Mouse (Mus musculus): ENCODE measurements around the gene Sema4c.
"Not testable (repeated sequence)": the region's sequence is repeated elsewhere in the genome, so short reads cannot be mapped to it uniquely, and the experiment has no call there.

The Sema4c gene

DNA sequence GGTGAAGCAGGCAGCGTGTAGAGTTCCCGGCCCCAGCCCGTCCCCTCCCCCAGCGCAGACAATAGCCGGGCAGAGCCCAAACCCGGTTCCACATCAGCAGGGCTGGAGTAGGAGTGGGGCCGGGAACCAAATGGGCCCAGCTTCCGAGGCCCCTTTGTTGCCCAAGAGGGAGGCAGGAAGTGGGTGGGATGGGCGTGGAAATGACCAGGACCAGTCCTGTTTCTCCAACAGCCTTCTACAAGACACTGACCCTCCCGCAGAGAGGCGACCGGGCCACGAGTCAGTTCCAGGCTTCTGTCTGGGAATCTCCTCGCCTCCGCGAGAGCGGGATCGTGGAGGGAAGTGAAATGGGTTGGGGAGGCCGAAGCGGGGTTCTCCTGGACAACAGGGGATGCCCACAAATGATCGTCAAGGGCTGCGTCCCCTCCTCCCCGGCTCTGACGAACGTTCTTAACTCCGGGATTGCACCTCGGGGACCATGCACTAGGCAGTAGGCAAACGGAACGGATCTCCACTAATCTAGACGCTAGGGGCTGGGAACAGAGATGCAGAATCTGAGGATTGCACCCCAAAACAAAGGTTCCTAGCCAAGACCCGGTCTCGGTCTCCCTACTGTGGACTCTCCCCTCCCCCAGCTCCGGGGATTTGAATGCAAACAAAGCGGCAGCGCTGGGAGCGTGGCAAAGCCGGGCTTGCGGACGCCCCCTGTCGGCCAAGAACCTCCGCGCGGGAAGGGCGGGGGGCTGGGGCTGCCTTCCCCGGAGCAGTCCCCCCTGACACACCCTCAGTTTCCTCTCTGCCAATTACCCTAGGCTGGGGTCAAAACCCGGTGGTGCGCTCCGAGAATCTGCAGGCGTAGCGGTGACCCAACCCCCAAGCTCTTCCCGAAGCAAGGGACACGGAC is 1.3 kb downstream of the Sema4c start:
- DNase-seq (ENCODE audit: low read depth, low spot score): peak; percentile 94

DNA sequence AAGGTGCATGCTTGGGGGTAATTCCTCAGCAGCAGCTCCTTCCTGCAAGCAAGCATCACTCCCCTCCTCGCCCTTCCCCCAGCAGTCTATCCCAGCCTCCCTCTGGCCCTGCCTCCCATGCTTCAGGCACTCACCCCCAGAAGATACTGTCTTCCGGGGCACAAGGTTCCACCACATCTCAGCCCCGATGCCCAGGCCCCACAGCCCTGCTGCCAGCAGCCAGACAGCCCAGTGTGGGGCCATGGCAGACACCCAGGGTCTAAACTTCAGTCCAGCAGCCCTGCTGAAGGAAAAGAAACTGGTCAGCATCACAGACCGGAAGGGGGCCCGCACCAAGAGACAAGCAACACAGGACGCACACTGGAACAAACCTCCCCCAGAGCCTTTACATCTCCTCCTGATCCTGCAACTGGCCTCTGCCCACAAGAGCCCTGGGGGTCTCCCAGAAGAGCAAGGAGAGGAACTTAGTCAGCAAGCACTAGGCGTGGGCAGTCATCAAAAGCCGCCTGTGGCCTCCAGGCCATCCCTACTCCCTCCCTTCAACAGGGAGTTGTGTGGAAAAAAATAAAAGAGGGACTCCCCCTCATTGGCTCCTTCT is 2.3 kb downstream of the Sema4c start:
- no peak for DNase-seq (ENCODE audit: low read depth, low spot score)

DNA sequence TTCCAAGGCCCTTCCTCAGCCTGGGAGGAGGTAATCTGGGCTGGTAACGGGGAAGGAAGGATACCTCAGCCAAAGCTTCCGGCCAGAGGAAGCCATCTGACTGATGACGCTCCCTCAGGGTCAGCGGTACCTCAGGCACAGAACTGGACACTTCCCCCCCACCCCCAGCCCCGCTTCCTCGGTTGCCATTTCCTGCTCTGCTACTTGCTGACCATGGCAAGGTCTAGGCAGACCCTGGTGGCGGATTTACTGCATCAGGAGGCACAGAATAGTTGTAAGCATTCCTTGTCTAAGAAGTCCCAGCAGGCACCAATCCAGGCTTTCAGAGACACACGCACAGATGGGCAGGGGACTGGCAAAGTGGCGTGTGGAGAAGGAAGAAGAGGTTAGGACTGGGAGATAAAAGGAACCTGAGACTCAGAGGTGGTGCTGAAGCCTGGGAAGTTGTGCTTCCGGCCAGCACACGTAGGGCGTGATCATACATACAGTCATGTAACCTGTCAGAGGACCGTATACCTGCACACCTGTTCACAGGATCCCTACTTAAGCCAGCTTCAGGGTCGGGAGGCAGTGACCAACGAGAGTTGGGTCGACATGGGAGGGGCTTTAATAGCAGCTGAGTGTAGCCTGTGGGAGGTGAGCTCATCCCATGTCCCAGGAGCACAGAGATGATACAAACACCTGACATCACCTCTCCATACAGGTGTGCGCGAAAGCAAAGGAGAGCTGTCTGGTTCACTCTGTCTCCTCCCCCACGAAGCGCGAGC is 3.3 kb downstream of the Sema4c start:
- no peak for DNase-seq (ENCODE audit: low read depth, low spot score)

DNA sequence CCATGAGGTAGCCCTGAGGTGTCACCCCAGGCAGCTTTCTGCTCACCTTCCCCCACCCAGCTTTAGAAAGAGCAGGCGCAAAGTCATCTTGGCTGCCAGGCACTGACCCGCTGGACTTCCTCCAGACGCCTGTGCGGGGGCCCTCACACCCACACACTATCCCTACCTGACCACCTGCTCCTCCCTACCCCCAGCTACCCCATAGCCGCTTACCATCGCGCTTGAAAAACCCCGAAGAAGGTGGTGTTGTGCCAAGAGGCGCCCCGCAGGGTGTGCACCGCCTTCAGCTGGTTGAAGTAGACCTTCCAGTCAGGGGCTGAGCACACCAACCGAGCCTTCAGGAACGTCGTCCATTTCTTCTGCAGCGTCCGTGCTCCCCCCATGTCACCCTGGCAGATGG is 5.6 kb downstream of the Sema4c start:
- no peak for DNase-seq (ENCODE audit: low read depth, low spot score)

DNA sequence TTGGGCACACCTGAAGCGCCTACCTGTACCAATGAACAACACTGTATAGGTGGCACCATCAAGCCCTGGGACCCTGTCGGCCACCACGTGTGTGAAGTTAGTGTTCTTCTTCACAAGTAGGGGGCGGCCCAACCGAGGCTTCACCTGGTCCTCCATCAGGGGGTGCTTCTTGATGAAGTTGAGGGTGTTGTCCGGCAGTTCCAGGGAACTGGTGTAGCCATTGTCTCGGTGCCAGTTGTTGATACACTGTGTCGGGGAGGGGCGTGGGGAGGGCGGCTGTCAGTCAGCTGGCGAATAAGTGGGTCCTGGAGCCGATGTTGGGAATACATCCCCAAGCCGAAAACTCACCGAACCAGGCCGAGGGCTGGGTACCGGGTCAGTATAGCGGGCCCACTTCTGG is 6.2 kb downstream of the Sema4c start:
- DNase-seq (ENCODE audit: low read depth, low spot score): no peak

DNA sequence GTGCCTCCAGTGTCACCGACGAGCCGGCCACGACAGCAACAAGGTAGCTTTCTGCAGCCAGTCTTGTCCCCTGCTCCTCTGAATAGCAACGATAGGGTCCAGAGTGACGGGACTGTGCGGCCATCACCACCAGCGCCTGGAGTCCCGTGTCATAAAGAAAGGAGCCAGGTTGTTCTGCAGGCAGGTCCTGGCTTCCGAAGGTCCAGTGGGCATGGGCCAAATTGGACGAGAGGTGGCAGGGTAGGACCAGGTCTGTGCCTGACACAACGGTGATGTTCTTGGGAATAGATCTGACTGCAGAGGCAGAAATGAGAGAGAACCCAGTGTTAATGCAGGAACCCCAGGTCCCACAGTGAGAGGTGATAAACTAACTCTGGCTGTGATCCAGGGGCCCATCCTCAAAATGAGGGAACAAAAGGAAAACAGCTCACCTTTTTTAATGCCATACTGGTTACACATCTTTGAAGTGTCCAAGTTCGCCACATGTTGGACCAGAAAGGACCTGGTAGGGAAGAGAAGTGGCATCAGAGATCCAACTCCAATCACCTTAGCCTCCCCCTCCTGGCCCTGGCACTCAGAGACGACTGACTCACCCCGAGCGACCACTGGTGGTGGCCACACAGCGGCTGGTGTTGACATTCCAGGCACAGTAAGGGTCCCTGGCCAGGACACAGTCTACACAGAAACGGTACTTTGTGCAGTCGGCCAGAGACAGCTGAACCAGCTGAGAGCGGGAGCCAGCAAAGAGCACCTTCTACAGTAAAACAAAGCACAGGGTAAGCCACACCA is 7.9 kb downstream of the Sema4c start:
- DNase-seq (ENCODE audit: low read depth, low spot score): no peak

DNA sequence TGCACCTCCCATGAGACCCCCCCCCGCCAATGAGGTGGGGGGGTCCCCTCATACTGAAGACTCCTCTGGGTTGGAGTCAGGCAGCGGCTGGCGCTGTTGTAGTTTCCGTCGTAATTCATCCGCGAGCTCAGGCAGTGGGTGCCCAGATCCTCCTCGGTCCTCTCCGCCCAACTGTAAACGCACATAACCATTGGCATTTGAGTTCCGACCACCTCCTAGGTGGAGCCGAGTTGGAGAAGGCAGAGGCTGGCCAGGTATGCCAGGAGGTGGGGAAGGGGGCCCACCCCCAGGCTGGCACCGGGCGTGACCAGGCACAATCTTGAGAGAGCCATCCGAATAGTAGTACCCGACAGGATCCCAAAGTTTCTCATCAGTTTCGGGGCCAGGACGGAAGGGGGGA is 8.7 kb downstream of the Sema4c start:
- no peak for DNase-seq (ENCODE audit: low read depth, low spot score)

DNA sequence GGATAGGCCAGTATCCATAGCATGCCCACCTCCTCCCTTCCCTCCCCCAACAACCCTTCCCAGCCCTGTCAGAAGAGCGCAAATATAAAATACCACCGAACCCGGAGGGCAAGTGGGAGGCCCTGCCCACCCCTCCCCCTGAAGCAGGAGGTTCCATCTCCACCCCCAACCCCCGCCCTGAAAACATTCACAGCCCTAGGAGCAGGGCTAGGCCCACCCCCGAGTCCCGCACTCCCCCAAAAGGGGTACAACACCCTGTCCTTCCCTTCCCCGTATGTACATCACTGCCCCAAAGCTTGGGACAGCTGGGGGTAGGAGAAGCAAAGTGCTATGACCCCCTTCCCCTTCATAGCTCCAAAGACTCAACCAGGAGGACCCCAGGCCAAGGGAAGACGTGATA is 9.4 kb downstream of the Sema4c start:
- no peak for DNase-seq (ENCODE audit: low read depth, low spot score)

DNA sequence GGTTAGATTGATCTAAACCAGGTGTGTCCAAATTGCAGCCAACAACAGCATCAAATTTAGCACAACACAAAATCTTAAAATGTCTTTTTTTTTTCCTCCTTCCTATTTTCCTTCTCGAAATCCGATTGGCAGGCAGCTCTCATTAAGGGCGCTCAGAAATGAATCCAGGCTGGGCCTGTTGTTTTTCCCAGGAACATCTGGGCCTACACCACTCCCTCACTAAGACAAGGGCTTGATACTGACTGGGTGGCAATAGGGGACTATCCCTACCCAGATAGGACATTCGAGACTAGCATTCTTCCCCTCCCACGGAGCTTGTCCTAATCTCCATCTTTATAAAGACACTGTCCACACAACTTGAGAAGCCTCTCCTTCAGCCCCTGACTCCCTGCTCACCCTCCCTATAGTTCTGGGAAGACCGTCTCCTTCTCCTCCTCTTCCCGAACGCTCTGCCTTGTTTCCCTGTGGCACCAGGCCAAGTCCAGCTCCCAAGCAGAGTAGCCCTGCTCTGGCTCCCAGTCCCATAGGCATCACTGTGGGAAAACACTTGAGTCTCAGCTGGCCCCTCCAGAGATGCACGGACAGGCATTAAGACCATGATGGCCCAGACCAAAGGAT is 10.1 kb downstream of the Sema4c start:
- DNase-seq (ENCODE audit: low read depth, low spot score): no peak

DNA sequence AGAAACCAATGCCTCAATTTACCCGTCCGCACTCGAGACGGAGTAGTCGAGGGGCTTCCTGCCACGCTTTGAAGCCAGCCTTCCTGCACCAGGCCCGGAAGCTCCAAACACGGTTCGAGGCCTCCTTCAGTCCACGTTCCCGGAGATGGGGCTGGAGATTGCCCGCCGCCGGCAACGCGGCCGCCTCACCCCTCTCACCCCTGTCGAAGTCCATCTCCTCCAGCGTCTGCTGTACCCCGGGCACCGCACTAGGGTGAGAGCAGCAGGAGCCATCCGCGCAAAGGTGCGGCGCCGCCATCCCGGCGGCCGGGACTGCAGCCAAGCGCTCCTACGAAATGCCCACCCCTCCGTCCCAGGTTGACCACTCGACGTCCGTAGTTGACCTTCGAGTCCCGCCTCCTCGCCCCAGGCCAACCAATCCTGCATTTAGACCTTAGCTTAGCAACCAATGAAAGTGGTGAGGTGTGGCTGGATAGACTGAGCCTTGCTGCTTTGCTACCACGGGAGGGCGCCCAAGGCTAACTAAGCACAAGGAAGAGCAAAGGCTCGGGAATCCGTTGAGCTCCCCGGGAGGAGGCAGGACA is 11.2 kb downstream of the Sema4c start, which contains the start of gene Ankrd39:
Gene Ankrd39, minus strand, starts transcription at position 558 of the 584 bp plus-strand sequence.
- peak; percentile 100 for DNase-seq (ENCODE audit: low read depth, low spot score)

DNA sequence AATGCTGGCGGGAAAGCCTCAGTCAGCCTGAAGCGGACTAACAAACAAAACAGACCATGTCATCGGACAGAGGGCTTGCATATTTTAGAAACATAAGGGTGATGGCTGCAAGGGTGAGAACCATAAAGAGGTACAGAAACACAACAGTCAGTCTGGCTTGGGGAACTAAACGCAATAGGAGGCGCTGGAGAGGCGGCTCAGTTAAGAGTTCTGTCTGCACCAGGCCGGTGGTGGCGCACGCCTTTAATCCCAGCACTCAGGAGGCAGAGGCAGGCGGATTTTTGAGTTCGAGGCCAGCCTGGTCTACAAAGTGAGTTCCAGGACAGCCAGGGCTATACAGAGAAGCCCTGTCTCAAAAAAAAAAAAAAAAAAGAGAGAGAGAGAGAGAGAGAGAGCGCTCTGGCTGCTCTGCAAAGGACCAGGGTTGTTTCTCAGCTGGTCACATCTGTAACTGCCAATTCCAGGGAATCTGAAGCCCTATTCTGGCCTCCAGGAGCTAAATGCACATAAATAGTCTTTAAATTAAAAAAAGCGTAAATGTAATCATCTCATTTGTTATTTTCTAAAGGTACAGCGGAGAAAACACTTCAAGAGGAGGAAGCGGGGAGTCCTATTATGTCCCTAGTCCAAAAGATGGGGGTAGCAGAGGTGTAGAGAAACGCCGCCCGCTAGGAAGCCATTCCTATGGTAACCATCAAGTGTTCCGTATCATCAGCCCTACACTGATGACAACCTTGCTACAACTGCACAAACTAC is 12.1 kb downstream of the Sema4c start:
- peak; percentile 83 for DNase-seq (ENCODE audit: low read depth, low spot score)

DNA sequence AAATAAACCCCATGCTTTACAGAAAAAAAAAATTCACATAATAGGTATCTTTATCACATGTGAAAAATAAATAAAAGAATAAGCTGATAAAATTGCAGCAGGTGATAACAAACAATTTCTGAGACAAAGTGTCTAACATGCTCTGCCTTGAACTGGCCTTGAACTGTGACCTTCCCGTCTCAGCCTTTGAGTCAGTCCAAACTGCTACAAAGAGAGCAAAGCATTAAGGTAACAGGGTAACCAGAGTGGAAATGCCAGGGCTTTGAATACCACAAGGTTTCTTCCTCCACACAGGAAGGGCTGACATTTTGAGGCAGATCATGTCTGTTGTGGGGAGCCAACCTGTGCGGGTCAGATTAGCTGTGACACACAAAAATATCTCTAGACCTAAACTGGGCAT is 12.8 kb downstream of the Sema4c start:
- peak; percentile 50 for DNase-seq (ENCODE audit: low read depth, low spot score)

DNA sequence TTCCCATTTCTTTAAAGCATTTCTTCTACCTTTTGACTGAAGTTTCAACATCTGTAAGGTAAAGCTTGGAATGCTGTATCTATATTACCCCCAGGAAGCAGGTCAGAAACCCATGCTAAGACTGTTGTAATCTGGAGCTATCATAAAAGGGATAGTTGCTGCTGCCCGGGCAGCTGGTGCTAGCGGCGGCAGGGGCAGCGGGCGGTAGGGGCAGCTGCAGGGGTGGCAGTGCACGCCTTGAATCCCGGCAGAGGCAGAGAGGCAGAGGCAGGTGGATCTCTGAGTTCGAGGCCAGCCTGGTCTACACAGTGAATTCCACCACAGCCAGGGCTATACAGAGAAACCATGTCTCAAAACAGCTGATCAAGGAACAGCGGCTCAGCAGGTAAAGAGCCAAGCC is 15.2 kb downstream of the Sema4c start:
- no peak for DNase-seq (ENCODE audit: low read depth, low spot score)

DNA sequence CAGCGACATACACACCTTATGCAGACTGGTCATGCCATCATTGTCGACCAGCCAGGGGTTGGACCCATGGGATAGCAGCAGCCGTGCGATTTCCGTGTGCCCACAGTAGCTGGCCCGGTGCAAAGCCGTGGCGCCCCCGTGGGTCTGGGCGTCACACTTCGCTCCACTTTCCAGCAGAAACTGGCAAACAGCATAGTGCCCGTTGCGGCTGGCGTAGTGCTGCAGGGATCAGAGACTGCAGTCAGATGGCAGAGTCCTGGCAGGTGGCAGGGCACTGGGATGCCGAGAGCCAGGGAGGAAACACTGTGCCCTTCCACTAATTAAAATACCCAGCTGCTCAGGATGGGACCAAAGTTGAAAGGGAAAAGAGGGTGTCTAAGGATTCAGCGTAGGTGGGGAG is 16.3 kb downstream of the Sema4c start:
- DNase-seq (ENCODE audit: low read depth, low spot score): no peak

DNA sequence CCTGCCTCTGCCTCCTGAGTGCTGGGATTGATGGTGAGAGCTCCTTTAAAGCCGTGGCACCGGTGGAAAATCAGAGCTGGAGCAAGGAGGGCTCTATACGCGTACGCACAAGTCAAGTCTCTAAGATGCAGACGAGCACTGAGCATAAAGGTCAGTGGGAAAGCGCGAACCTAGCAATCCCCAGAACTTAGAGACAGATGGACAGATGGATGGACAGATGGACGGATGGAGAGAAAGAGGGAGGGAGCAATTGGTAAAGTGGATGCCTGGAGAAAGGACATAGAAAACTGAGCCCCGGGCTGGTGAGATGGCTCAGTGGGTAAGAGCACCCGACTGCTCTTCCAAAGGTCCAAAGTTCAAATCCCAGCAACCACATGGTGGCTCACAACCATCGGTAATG is 17.3 kb downstream of the Sema4c start:
- DNase-seq (ENCODE audit: low read depth, low spot score): no peak

DNA sequence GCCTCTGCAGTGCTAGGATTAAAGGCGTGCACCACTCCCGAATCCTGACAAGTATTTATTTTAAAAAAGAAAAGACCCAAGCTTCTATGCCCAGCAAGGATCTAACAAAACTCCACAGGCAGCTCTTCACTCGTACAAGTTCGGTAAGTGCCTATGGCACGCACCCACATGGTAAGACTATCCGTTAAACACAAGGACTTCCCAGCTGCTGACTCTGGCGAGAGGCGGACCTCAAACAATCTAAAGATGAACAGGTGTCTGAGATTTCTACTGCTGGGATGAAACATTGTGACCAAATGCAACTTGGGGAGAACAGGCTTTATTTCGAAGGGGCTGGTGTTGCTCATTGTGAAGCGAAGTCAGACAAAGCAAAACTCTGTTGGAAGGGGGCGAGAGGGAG is 18.0 kb downstream of the Sema4c start:
- no peak for DNase-seq (ENCODE audit: low read depth, low spot score)

DNA sequence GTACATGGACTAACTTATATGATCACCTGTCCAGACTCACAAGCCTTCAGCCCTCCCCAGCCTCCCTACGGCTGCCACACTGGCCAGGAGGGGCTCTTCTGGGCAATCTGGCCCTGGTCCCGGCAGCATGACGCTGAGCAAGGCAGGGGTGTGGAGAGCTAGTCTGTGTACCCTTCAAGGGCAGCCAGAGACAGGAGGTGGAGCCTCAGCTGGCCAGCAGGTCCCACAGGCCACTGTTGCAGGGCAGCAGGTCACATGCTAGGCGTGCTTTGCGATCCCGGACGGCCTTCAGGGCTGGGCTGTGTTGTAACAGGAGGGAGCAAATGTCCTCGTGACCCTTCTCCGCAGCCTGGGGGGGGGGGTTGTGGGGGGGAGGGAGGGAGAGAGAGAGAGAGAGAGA is 19.0 kb downstream of the Sema4c start, which contains the start of gene Gm42417:
Gene Gm42417, minus strand, starts transcription at position 244 of the 400 bp plus-strand sequence.
- DNase-seq (ENCODE audit: low read depth, low spot score): no peak

DNA sequence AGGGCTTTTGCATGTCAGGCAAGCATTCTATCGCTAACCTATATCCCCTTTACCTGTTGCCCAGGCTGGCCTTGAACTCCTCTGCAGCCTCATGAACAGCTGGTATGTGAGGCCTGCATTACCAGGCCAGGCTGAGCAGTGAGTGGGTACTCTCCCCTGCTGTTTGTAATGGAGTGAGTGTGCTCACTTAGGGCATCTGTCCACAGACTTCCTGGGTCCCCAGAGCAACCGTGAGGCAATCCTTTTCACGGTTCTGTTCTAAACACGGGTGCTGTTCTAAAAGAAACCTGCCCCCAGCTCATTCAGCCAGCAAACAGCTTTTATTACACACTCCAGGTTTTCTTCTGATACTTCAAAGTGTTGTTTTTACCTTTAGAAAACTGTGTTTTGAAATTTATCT is 19.4 kb downstream of the Sema4c start:
- DNase-seq (ENCODE audit: low read depth, low spot score): no peak

DNA sequence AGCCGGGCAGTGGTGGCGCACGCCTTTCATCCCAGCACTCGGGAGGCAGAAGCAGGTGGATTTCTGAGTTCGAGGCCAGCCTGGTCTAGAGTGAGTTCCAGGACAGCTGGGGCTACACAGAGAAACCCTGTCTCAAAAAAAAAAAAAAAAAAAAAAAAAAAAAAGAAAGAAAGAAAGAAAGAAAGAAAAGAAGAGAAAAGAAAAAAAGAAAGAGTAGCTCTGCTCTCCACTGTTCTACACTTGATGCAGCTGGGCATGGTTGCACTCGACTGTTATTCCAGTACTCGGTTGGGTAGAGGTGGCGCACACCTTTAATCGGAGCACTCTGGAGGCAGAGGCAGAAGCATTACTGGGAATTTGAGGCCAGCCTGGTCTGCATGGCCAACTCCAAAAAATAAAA is 21.4 kb downstream of the Sema4c start, which contains the start of gene Ankrd23:
Gene Ankrd23, minus strand, starts transcription at position 101 of the 400 bp plus-strand sequence.
- DNase-seq (ENCODE audit: low read depth, low spot score): not testable (repeated sequence)

DNA sequence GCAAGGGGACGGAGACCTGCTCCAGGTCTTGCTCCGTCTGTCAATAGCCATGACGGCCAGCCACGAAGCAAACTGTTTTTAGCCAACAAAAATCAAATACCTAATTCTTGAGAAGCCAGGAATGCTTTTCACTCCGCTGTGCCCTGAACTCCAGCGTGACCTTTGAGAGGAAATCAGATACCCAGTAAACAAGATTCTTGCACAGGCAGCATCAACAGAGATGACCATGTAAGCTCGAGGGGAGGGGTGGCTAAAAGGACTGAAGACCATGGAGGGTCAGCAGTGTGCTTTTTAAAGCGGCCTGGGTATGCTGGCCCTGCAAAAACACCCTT is 21.8 kb downstream of the Sema4c start:
- no peak for DNase-seq (ENCODE audit: low read depth, low spot score)
